8 mouse cellular contexts compared by ENCODE assay signal in genomic region chr3:116966800-116967199, GRCm38 (mm10). TPM values are rescaled to one million over a fixed set of nuclear protein-coding genes. Genes with fewer than 3 reads are reported as not detected.
DNase-seq lines count a peak whose midpoint lies in the region; ATAC-seq lines count a peak whose summit lies in the region.

No protein-coding gene starts in this region.

- no peak overlapping the region for H3K27ac ChIP-seq in liver, embryonic 12.5 days
- H3K27ac ChIP-seq in stomach, embryonic 16.5 days (ENCODE audit: low read length) = no peak overlapping the region

- 0 out of 2 replicates have a peak overlapping the region, but pooled peaks have one; percentile 16 for H3K4me2 ChIP-seq in liver, embryonic 12.5 days
- 0 out of 2 replicates have a peak overlapping the region, but pooled peaks have one; percentile 28 for H3K4me2 ChIP-seq in stomach, embryonic 16.5 days (ENCODE audit: low read depth, low read length)

- H3K9me3 ChIP-seq in liver, embryonic 12.5 days (replicated peaks) = no peaks in the 10 kb centered on the region
- no peaks in the 10 kb centered on the region for H3K9me3 ChIP-seq in stomach, embryonic 16.5 days (replicated peaks; ENCODE audit: control insufficient read depth, low read length)

- H3K36me3 ChIP-seq in liver, embryonic 12.5 days = no peaks in the 10 kb centered on the region
- no peaks in the 10 kb centered on the region for H3K36me3 ChIP-seq in stomach, embryonic 16.5 days (ENCODE audit: control insufficient read depth, insufficient read depth, low read length)

- no peak overlapping the region for H3K9ac ChIP-seq in liver, embryonic 12.5 days
- no peak overlapping the region for H3K9ac ChIP-seq in stomach, embryonic 16.5 days (ENCODE audit: low read length)

- no peak for DNase-seq in liver
- peak; percentile 67 to 68 for DNase-seq in heart, adult 9 months (ENCODE audit: low spot score in 2 of 2)
- peak; percentile 50 for DNase-seq in large intestine, adult 2 months (ENCODE audit: low read depth, low spot score)
- no peak for DNase-seq in cerebellum, adult 11-12 months
- DNase-seq in ovary, adult 18-20 months (ENCODE audit: low spot score) = no peak
- no peak for DNase-seq in frontal cortex, postnatal 36 days (ENCODE audit: low spot score in 2 of 2)

- no peaks in the 10 kb centered on the region for H3K27me3 ChIP-seq in liver, embryonic 12.5 days (replicated peaks)
- H3K27me3 ChIP-seq in stomach, embryonic 16.5 days (ENCODE audit: control insufficient read depth, insufficient read depth, low read length) = no peaks in the 10 kb centered on the region

- 58% methylated on average over 6 of the region's 6 CpGs for WGBS in liver, embryonic 12.5 days (ENCODE audit: insufficient replicate concordance)
- 12% methylated on average over 6 of the region's 6 CpGs for WGBS in large intestine, adult 2 months
- WGBS in stomach, embryonic 16.5 days = 54% methylated on average over 6 of the region's 6 CpGs

- ATAC-seq in liver, embryonic 12.5 days = no peak
- no peak for ATAC-seq in stomach, embryonic 16.5 days (ENCODE audit: insufficient read depth, low FRiP score)

- no peaks in the 10 kb centered on the region for H3K4me1 ChIP-seq in liver, embryonic 12.5 days
- H3K4me1 ChIP-seq in stomach, embryonic 16.5 days (ENCODE audit: control insufficient read depth, insufficient read depth, low read length) = peaks cover 4% of the 10 kb centered on the region; the same call in 1 of the 2 replicates

- no peak overlapping the region for H3K4me3 ChIP-seq in liver, embryonic 12.5 days
- H3K4me3 ChIP-seq in stomach, embryonic 16.5 days (replicated peaks; ENCODE audit: low read length) = no peak overlapping the region

RNA-seq across cellular contexts. Expression of gene 4930455H04Rik, which starts 1.3 kb away (rescaled TPM):
- not detected in 2 replicates for polyA plus RNA-seq in liver, embryonic 12.5 days (2016; fragmentation: Nextera tagmentation; extraction: Ambion mirVana)
- polyA plus RNA-seq in large intestine, adult 2 months (2012; rRNA removed) = not detected in 2 replicates
- not detected in 2 replicates for polyA plus RNA-seq in stomach, embryonic 16.5 days (2015; fragmentation: Nextera tagmentation; extraction: Ambion mirVana)

RNA-seq across cellular contexts. Expression of gene Palmd, which starts 2.0 kb away (rescaled TPM):
- polyA plus RNA-seq in liver, embryonic 12.5 days (2016; fragmentation: Nextera tagmentation; extraction: Ambion mirVana) = 3.0 and 4.0 TPM in 2 replicates
- polyA plus RNA-seq in large intestine, adult 2 months (2012; rRNA removed) = 0.67 and 0.76 TPM in 2 replicates
- polyA plus RNA-seq in stomach, embryonic 16.5 days (2015; fragmentation: Nextera tagmentation; extraction: Ambion mirVana) = 7.7 and 9.5 TPM in 2 replicates

Comparison
In these comparisons a context has a peak if more than half of its experiments do, and no peak if none do; other contexts are left out.
1. DNase-seq: peak in heart, adult 9 months (2 of 2) and large intestine, adult 2 months (single experiment); none in liver (single experiment), cerebellum, adult 11-12 months (single experiment), ovary, adult 18-20 months (single experiment) and frontal cortex, postnatal 36 days (0 of 2).